Mouse (Mus musculus) small intestine, adult 2 months (tissue): Measurements from ENCODE around the gene Slamf9.

ENCODE experiments used
- CTCF ChIP-seq: fragments of 200-500 bp; IDR thresholded peaks from 2 replicates; pipeline ENCODE4 v1.5.1; 2012; ENCODE audit warnings: low read depth, mild to moderate bottlenecking, control low read depth, inconsistent platforms, low read length, moderate library complexity, mixed read lengths; ENCODE audit not compliant: insufficient replicate concordance, insufficient read length; ENCODE audit errors: extremely low read depth
- POLR2A ChIP-seq: fragments of 200-500 bp; IDR thresholded peaks from 2 replicates; pipeline ENCODE4 v1.6.1; 2012; ENCODE audit warnings: low read depth, mild to moderate bottlenecking, control low read depth, inconsistent platforms, low read length, moderate library complexity

DNA sequence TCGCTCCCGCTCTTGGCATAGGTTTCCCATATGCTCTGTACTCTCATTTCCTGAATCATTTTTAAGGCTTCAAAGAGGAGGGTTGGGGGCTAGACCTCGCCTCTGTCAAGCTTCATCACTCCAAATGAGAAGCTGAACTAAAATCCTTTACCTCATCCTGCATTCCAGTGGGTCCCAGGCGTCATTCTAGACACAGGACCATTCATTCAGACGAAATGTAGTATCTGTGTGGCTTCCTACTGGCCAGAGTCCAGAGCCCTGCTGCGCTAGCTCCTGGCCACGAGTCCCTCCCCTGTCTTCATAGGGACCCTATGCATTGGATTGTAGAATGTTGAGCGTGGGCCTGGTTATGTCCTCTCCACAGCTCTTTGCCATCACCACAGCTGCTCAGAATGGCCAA is 29.6 kb downstream of the Slamf9 start:
- TF ChIP-seq CTCF (no peak), POLR2A (no peak)
